Mouse (Mus musculus) cerebellum, adult 2 months (tissue): ENCODE measurements around the gene Acy3.

Experiments
- CTCF ChIP-seq: fragments of 200-500 bp; IDR thresholded peaks from 2 replicates; pipeline ENCODE4 v1.5.1; 2011; ENCODE audit warnings: low read depth, mild to moderate bottlenecking, control low read depth, low read length, moderate library complexity, borderline replicate concordance; ENCODE audit not compliant: insufficient read depth
- POLR2A ChIP-seq: fragments of 200-500 bp; IDR thresholded peaks from 2 replicates; pipeline ENCODE4 v1.6.1; 2011; ENCODE audit warnings: low read length, control low read depth, borderline replicate concordance; ENCODE audit not compliant: insufficient read depth

GRCm38 (mm10) chr19:4013066-4013465 is 26.7 kb downstream of the Acy3 start:
- TF ChIP-seq POLR2A, result no peak
- no peak for TF ChIP-seq CTCF
